Mouse (Mus musculus) spleen, postnatal 14 days (tissue): ENCODE measurements around the gene Eif2b1.
"Not testable (repeated sequence)": the region's sequence is repeated elsewhere in the genome, so short reads cannot be mapped to it uniquely, and the experiment has no call there.

ENCODE experiments used
- DNase-seq, 2 experiments: peaks; one replicate each; pipeline ENCODE4 v3.0.0; 2021 to 2022; ENCODE audit warnings: low spot score in 2 of 2

The Eif2b1 gene

DNA sequence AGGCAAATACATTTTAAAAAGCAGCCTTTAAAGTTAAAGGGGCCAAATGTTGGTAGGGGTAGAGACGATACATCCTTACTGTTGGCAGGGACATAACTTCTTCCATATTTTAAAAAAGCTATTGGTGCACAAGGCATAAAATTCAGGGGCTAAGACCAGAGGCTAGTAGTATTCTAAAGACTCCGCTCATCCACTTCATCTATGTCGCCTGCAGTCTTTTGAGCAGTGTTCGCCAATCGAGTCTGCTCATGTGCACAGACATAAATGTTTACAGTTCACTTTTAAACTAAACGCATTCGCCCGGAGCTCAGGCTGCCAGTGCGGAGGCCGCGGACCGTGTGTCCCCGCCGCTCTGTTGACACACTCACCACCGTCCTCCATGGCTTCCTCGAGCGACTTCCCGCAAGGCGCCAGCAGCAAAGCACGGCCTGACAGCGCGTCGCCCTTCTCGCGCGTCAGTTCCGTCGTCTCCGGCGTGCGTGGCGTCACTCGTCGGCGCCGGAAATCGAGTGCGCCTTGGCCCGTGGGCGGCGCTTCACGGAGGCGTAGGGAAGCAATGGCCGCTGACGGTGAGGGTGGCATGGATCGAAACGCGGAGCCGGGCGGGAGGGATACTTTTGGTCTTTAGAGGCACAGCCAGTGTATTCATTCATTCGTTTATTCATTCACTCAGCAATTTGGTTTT lies at the start of gene Eif2b1, which contains the start of gene Gtf2h3:
Eif2b1 (minus strand) TSS at position 499 of the 685 bp plus-strand sequence.
Gtf2h3 (plus strand) TSS at position 508 of the 685 bp plus-strand sequence.
- peak; percentile 80 to 93 for DNase-seq

DNA sequence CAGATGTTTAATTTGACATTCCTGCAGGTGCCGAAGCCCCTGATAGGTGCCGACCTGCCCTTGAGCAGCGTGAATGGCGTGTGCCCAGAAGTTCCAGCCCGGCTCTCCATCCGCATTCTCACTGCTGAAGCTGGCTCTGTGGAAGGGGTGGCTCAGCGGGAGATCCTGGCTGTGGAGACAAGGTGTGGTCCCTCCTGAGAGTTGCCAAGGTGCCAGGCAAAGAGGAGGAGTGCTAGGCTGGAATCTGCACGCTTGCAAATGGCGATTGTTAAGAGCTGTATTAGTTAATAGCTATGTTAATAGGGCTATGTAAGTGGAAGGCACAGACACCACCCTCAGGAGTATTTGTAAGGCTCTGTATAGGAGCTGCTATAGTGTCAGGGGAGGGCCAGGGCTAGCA lies 45.4 kb upstream of the Eif2b1 start:
- no peak for DNase-seq

DNA sequence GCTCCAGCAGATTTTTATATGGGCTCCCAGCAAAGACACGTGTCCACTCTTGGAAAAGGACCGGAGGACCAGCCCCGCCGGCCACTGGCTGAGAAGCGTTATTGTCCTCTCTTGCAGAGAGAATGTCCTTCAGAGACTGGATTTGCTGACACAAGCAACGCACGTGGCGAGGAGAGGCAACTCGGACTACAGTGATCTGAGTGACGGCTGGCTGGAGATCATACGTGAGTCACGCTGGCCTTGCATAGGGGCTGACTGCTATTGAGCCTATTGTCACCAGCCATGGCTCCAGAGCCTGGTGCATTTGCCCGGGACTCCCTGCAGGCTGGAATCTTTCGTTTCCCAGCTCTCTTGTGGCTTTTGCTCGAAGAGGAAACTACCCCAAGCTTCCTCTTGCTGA lies 44.0 kb upstream of the Eif2b1 start:
- DNase-seq = no peak

DNA sequence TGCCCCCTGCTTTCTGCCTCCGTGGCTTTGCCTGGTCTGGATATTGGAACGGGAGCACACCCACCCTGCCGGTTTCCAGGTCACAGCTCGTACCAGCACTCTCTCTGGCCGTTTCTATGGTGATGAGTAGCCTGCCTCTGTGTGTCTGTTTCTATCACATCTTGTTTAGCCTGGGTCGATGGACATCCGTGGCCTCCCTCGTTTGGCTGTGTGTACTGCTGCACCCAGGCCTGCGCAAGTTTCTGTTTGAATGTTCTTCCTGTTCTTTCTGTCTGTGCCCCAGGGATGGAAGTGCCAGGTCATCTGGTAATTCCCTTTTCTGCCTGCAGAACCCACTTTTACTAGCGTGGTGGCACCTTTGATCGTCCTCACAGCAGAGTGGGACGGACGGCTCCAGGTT lies 42.4 kb upstream of the Eif2b1 start:
- DNase-seq = no peak

DNA sequence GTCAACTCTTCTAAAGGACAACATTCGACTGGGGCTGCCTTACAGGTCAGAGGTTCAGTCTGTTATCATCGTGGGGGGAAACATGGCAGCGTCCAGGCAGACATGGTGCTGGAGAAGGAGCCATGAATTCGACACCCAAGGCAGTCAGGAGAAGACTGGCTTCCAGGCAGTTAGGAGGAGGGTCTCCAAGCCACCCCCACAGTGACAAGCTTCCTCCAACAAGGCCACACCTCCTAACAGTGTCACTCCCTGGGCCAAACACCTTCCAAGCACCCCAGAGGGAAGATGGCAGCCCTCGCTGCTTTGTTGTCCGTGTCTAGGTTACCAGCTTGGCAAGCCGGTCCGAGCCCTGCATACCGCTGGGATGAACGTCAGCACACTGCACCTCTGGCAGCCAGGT lies 39.8 kb upstream of the Eif2b1 start:
- no peak for DNase-seq

DNA sequence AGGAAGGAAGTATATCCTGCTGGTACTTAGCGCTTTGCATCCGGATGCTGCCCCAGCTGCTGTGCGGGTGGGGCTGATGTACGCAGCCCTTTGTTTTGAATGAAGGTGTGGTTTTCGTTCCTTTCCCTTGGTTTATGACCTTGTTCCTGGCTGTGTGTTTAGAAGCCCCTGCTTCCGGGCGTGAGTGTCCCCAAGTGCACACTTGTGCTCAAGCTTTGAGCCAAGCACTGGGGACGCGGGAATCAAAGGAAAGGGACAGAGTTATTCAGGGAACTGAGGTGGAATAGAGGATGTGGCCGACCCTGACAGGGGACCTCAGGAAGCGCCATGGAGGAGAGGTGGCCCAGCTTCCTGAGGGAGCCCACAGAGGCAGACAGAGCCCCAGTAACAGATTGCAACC lies 35.8 kb upstream of the Eif2b1 start:
- no peak for DNase-seq

DNA sequence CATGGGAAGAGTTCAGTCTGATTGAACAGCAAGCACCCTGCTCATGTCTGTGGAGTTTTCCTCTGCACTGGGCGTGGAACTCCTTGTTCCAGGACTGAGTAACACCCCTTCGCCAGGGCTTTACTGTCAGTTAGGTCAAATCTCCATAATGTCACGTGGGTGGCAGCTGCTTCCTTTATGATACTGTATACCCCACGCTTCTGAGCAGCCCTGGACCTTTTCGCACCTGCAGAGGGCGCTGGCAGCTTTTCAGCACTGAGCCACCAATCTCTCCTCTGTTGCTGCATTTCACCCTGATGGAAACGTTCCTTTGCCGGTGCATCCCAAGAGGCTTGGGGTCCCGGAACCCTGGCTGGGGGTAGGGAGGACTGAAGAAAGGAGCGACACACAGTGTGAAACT lies 32.0 kb upstream of the Eif2b1 start:
- peak in 1 of 2 experiments; percentile 9 for DNase-seq

DNA sequence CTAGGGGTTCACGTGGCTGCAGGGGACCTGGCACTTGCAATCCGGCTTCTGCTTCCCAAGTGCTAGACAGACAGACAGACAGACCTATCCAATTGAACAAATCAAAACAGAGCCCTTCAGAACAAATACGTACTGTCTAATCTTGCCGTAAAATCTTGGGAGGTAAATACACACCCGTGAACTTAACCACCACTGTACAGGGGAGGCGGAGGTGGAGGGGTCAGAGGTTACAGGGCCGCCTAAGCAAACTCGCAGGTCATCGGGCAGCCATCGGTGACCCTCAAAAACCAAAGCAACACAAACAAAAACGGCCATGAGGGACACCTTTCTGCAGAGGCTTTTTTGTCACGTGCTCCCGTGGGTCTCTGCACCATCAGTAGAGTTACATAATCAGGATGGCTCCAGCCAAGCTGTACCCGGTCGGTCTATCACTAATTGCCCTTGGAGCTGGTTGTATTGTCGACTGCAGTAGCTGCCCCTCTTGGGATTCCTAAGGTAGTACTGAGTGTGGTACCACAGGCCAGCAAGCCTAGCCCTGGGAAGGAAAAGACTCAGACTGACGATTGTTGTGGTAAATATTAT lies 26.2 kb upstream of the Eif2b1 start:
- no peak for DNase-seq

DNA sequence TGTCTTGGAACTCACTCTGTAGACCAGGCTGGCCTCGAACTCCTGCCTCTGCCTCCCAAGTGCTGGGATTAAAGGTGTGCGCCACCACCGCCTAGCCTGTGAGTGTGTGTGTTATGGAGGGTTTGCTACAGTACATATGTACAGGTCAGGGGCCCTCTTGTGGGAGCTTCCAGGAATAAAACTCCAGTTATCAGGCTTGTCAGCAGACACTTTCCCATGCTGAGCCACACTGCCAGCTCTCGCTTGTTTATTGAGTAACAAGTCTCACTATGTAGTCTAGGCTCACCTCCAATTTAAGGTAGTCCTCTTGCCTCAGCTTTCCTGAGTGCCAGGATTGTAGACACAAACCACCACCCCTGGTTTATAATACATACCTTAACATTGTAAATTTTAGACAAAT lies 25.4 kb upstream of the Eif2b1 start:
- no peak for DNase-seq

DNA sequence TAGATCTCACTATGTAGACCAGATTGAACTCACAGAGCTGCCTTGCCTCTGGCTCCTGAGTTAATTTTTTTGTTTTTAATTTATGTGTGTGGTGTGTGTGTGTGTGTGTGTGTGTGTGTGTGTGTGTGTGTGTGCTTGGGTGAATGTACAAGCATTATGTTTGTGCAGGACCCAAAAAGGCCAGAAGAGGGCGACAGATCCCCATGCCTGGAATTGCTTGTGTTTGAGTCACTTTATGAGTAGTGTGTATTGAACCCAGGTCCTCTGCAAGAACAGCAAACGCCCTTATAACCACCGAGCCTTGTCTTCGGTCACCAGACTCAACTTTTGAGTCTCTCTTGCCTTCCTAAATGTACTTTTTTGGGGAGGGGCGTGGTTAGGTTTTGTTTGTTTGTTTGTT lies 23.4 kb upstream of the Eif2b1 start:
- peak in 1 of 2 experiments; percentile 47 for DNase-seq

DNA sequence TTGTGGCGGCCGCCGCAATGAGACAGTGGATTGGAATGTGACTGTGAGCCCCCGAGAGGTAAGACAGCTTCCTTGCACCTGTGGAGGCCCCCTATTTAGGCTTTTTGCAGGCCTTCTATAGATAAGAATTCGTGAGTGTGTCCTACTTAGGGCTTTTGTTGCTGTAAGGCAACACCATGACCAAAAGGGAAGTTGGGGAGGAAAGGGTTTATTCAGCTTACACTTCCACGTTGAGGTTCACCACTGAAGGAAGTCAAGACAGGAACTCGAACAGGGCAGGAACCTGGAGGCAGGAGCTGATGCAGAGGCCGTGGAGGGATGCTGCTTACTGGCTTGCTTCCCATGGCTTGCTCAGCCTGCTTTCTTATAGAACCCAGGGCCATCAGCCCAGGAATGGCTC lies 20.8 kb upstream of the Eif2b1 start:
- DNase-seq = not testable (repeated sequence)

DNA sequence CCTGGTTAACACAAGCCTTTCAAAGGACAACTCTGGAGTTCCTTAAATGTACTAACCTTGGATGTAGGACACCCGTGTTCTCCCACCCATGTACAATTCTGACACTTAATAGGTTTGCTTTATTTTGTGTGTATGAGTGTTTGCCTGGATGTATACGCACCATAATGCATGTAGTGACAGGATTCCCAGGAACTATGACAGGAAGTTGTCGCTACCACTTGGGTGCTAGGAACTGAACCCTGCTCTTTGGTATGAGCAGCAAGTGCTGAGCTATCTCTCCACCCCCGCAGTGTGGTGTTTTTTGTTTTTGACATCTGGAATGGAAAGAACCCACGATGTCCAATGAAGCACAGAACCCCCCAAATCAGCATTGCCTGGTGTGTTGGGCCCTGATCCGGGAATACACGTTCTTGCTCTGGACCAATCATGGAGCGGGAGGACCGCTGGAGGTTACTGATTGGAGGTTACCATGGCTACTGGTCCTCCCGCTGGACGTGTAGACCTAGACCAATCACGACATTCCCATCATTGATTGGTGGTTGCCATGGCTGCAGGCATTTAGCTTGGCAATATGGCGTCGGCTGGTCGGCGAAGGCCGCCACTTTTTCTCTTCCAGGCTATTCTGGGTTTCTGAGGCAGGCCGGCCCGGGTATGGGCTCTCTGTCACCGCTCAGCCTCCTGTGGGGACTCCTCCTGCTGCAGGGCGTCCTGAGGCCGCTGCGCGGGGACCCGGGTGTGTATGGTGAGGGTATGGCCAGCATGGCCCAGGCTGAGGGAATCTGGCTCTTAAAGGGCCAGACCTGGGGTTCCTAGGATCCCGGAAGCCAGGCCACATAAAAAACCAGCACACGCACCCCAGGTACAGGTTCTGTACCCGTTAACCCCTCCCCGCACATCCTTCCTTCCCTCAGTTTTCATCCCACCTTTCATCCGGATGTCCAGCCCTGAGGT lies 19.6 kb upstream of the Eif2b1 start:
- DNase-seq = peak; percentile 32 to 60

DNA sequence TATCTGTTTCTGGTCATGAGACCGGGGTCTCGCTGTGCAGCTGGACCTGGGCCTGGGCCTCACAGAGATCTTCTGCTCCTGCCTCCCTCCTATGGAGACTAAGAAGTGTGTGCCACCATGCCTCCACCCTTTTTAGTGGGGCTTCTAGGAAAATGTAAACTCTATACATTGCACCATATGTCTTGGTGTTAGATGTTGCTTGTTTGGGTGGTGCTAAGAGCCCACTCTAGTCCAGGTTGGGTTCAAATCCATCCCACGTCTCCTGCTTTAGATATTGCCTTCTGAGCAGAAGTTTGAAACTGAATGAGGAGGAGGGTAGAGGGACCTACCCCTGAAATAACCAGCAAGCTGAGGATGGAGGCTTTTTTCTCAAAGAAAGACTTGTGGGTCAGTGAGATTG lies 13.8 kb upstream of the Eif2b1 start:
- DNase-seq = no peak

DNA sequence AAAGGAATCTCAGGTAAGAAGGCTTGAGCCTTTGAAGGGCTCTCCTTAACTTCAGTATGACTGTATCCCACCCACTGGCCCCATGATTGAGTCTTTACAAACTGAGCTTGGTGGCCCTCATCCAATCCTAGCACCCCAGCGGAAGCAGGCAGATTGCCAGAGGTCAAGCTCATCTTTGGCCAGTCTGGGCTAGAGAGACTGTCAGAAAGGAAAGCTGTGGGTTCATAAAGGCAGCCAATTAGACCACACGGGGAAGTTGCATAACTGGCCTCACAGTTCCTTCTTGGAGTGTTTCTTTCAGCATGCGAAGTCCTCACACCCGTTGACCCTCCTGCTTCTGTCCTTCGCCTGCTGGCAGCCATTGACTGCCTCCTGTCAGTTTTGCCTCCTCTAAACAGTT lies 3.6 kb upstream of the Eif2b1 start:
- no peak for DNase-seq

DNA sequence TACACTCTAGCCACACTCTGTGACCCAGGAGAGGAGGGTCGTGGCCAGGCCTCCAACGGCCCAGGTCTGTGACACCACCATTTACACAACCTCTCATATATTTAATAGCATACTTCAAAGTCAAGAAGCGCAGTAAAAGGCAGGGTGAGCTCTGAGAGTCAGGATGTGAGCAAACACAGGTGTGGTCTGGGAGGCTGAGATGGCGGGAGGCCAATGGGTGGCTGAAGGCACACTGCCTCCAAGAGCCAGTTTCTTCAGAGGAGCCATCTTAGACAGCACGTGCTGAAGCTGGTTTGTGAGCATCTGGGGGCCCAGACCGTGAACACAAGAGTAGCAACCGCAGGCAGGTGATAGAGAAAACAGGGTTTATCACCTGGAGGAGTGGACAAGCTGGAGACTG lies 3.5 kb downstream of the Eif2b1 start:
- DNase-seq = no peak

DNA sequence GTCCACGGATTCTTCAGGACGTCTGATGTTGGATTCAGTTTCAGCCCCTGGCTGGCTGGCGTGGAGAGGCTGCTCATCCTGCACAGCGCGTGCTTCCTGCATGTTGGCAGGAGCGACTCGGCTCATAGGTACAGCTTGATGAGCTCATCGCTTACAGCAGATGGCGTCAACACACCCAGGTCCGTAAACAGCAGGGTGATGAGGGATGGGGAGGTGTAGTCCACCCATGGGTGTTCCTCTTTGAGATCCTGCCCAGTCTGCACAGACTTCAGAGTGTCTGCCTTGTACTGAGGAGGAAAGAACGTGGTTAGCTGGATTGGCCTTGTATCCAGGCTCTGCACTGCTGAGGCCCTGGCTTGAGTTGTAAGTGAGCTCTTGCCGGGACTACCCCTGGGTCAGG lies 7.9 kb downstream of the Eif2b1 start:
- no peak for DNase-seq

DNA sequence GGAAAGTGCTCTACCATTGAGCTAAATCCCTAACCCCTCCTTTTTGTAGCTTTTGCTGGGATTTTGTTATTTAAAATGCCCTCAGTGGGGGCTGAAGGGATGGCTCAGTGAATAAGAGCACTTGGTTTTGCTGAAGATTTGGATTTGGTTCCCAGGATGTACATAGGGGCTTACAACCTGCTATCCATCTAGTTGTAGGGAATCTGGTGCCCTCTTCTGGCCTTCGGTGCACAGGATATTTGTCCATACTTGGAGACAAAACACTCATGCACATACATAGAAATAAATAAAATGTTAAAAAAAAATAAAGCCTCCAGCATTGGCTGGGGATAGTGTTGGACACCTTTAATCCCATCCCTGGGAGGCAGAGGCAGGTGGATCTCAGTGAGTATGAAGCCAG lies 23.8 kb downstream of the Eif2b1 start:
- no peak for DNase-seq

DNA sequence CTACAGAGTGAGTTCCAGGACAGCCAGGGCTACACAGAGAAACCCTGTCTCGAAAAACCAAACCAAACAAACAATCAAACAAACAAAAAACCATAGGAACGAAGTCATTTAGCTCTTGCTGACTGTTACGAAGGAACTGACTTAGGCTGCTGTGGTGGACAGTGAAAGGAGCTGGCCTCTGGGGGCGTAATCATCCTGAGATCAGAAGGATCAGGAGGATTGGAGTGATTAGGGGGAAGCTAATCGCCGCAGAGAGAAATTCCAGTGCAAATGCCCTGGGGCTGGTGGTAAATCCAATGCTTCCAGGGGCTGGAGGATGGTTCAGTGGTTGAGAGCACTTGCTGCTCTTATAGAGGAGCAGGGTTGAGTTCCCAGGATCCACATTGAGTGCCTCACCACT lies 25.3 kb downstream of the Eif2b1 start:
- no peak for DNase-seq

DNA sequence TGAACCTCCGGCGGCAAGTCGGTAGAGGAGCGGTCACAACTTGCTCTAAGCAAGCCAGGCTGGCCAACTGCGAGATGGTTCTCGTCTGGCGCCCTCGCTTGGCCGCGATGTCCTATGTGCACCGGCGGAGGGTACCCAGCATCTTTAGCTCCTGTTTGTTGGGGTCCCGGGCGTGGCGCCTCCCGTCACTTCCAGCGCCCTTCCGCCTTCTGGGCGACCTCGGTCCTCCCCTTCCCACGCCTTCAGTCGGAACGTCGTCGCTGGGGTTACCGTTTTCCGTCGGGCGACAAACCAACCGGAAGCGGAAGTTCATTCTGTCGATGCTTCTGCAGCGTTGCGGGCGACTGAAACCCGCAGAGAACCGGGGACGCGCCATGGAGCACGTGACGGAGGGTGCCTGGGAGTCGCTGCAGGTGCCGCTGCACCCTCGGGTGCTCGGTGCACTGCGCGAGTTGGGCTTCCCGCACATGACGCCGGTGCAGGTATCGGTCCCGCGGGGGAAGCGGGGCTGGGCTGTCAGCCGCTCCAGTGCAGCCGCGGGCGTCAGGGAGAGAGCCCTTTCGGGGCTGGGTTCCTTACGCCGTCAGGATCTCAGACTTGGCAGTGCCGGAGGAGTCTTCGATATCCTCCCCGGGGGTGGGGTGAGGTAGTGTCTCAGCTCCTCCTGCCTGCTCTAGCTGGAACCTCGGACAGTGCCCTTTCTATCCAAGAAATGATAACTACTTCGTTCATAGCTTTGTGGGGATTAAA lies 26.2 kb downstream of the Eif2b1 start, which contains the start of gene Ddx55:
Ddx55 (plus strand) TSS at position 307 of the 750 bp plus-strand sequence.
- DNase-seq = peak; percentile 80 to 87

DNA sequence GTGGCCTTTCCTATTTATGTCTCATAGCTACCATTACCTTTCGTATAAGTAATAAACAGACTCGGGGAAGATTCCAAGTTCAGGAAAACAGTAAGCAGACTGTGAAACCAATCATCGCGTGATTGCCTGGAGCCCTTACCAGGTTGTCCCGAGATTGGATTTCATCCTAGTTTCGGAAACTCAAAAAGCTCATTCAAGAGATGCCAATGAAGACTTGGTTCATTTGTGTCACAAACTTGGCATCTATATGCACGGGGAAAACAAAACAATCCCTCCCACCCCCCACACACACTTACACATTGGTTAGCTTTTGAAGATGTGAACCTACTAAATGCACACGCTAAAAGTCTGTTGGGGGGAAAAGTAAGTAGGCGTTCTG lies 26.8 kb downstream of the Eif2b1 start:
- no peak for DNase-seq

DNA sequence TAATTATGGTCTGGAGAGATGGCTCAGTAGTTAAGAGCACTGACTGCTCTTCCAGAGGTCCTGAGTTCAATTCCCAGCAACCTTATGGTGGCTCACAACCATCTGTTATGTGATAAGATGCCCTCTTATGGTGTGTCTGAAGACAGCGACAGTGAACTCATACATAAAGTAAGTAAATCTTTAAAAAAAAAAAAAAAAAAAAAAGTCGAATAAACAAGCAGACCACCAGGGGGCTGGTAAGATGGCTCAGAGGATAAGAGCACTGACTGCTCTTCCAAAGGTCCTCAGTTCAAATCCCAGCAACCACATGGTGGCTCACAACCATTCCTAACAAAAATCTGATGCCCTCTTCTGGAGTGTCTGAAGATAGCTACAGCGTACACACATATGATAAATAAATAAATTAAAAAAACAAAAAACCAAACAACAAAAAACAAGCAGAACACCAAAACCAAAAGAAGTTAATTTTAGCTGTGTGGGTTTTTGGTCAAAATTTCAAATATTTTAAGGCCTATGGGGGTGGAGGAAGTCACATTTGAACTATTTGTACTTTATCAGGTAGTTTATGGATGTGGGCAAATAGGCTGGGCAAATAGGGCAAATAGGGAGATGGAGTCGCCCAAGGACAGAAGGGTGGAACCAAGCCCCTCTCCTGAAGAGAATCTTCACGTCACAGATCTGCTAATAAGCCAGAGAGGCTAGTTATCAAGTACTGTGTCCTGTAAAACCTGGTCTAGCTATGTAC lies 27.4 kb downstream of the Eif2b1 start:
- not testable (repeated sequence) for DNase-seq
